Mouse (Mus musculus): ENCODE measurements around the gene Ttc16.

Gene Ttc16

GRCm38 (mm10) chr2:32714987-32715425, 60.4 kb downstream of the Ttc16 start:
- no peak for DNase-seq (ENCODE audit: extremely low spot score)

- no peak for DNase-seq (ENCODE audit: extremely low spot score)
Observed at GRCm38 (mm10) chr2:32714117-32714986, 61.1 kb downstream of the Ttc16 start.

GRCm38 (mm10) chr2:32712934-32713817, 62.3 kb downstream of the Ttc16 start, which contains the start of gene Cdk9:
Gene Cdk9, minus strand, starts transcription at chr2:32713076.
- peak; percentile 94 for DNase-seq (ENCODE audit: extremely low spot score)

- DNase-seq (ENCODE audit: extremely low spot score) = peak; percentile 95
Observed at GRCm38 (mm10) chr2:32712586-32712933, 62.9 kb downstream of the Ttc16 start.

- DNase-seq (ENCODE audit: extremely low spot score) = peak; percentile 72
Observed at GRCm38 (mm10) chr2:32712108-32712551, 63.3 kb downstream of the Ttc16 start.

- no peak for DNase-seq (ENCODE audit: extremely low spot score)
Observed at GRCm38 (mm10) chr2:32711301-32712056, 64.0 kb downstream of the Ttc16 start.

- DNase-seq (ENCODE audit: extremely low spot score) = no peak
Observed at GRCm38 (mm10) chr2:32710425-32710824, 65.0 kb downstream of the Ttc16 start.

- DNase-seq (ENCODE audit: extremely low spot score) = no peak
Observed at GRCm38 (mm10) chr2:32709521-32710137, 65.8 kb downstream of the Ttc16 start.

GRCm38 (mm10) chr2:32708643-32709042, 66.8 kb downstream of the Ttc16 start:
- DNase-seq (ENCODE audit: extremely low spot score) = peak; percentile 72

Measured in embryo, embryonic 9.5 days (tissue).